Mouse (Mus musculus) E14TG2a.4 (cell line): Measurements from ENCODE around the gene Tnni2.

Experiments used
- CTCF ChIP-seq: conservative IDR thresholded peaks from 2 replicates; pipeline ENCODE4 v1.5.1; 2014; ENCODE audit warnings: low read length
- POU5F1 ChIP-seq: IDR thresholded peaks from 2 replicates; pipeline ENCODE4 v1.6.1; 2014; ENCODE audit warnings: low read length, borderline replicate concordance

GRCm38 (mm10) chr7:142456806-142457205, 15.2 kb downstream of the Tnni2 start:
- TF ChIP-seq POU5F1 (no peak), CTCF (no peak)
